Mouse (Mus musculus) lung, postnatal 25 days (tissue): ENCODE data around the gene Fkrp.

Source experiments
- DNase-seq: peaks from one replicate; pipeline ENCODE4 v3.0.0; 2022; ENCODE audit warnings: low spot score

The Fkrp gene

DNA sequence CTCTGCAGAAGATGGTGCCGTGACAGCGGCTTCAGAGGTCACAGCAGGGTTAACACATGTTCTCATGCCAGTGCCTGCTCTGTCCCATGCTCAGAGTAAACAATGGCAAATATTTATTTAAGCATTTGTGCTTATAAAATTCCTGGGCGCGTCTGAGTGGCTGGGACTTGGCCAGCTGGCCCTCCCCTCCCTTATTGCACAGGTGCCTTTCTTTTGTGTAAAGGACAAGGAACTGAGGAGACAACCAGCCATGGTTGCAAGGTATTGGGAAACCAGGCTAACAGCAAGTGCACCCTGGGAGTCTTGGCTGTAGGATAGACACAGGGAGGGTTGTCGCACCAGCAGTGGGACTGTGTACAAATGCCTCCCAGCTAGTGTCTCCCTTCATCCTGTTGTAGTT is 24.2 kb downstream of the Fkrp start:
- peak; percentile 85 for DNase-seq

DNA sequence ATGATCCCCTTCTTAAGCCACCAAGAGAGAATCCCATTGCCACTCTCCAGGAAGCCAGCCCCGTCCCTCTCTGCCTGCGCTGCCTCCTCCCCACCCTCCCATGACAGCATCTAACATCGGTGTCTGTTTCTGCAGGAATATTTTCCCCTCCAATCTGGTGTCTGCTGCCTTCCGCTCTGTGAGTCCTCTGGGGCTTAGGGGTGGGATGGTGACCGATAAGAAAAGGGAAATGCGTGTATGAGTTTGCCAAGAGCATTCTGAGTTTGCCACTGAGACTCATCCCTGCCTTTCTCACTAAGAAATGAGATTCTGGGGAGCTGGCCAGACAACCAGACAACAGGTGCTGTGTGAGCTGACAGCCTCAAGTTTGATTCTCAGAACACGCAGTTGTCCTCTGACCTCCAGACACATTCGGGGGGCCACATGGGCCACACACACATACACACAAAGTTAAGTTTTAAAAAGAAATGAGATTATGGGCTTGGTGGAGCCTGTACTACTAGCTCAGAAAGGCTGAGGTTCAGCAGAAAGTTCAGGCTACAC is 30.9 kb downstream of the Fkrp start:
- no peak for DNase-seq

DNA sequence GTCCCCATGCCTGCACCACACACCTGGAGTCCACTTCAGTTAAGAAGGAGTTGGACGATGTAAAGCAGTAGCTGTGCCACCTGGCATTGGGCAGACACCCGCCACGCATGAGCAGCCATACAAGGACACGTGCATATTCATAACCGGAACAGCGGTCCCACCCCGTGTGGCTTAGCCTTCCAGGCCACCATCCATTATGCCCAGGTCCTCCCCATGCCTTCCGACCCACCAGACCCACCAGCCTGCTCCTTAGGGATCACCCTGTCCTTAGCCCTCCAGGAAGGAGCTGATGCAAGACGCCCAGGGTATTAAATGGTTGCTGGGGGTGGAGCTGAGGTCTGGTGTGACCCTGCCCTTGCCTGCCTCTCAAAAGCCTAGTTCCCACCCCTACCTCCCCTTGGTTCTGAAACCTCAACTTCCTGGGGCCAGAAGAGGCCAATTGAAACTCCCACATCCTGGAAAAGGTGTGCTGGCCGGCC is 32.0 kb downstream of the Fkrp start:
- peak; percentile 76 for DNase-seq

DNA sequence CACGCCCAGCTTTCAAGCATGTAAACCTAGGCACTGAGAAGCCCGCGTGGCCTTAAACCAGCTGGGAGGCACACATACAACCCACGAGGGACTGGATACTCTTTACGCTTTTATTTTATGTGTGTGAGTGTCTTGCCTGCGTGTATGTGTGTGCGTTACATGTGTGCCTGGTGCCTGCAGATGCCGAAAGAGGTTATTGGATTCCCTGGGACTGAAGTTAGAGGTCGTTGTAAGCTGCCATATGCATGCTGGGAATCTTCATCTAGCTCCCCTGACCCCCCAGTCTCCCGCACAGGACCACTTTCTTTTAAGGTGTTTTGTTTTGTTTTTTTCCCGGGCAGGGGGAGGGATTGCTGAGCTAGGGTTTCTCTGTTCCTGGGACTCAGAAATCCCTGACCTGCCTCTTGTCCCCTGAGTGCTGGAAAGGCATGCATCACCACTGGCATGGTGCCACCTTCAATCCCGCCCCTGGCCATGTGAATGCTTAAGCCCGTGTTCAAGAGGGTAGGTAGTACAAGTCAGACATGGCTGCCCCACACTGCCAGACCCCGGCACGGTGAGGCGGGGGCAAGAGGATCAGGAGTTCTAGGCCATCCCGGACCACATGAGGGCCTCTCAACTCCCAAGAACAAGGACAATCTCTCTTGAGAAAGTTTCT is 32.6 kb downstream of the Fkrp start:
- DNase-seq, result peak; percentile 88

DNA sequence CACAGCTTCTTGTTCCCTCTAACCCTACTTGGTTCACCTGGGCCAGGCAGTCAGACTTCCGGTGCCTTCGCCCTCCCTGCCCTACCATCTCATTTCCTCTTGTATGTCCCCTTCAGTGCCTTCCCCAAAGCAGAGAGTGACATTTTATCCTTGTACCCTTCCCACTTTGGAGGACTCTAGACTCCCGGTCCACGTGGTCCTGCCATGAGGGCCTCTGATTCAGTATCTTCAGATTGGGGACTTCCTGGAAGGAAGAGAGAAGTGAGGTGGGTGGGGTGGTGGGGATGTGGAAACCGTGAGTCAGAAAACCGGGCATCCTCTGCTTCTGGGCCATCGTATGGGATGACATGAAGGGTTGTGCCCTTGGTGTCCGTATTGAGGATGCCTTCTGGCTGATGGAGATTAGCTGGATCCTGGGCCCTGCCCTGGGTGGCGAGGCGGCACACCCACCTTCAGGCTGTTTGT is 33.3 kb downstream of the Fkrp start:
- peak; percentile 53 for DNase-seq

DNA sequence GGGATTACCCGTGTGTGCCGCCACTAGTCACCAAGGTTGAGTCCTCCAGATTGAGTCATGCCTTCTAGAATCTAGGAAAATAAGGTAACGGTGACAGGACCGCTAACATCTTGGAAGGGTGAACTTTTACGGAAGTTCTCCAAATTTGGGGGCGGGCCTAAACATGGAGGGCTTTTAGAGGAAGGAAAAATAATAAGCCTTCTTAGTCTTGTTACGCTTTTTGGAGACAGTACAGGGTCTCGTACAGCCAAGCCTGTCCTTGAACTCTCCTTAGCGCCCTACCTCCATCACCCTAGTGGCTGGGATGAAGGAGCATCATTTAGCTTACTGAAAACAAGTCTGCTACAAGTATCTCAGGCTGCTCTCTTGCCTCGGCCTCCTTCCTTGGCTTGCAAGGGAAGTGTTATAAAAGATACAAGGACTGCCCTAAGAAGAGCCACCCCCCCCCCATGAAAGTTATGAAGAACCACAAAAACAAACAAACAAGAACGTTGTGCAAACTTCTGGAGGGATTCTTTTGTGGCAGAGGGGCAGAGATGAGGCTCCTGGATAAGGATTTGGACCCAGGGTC is 33.9 kb downstream of the Fkrp start:
- DNase-seq, result no peak

DNA sequence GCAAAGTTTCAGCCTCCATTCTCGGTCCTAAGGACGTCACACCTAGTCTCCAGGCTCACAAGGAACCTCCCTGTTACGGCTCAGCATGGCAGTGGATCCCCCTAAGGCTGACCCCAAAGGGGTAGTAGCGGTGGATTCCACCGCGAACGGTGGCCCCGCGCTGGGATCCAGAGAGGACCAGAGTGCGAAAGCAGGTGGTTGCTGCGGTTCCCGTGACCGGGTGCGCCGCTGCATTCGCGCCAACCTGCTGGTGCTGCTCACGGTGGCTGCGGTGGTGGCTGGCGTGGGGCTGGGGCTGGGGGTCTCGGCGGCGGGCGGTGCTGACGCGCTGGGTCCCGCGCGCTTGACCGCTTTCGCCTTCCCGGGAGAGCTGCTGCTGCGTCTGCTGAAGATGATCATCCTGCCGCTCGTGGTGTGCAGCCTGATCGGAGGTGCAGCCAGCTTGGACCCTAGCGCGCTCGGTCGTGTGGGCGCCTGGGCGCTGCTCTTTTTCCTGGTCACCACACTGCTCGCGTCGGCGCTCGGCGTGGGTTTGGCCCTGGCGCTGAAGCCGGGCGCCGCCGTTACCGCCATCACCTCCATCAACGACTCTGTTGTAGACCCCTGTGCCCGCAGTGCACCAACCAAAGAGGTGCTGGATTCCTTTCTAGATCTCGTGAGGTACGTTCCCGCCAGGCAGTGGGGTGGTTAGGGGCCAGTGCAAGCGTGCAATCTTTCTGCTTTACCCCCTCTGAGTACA is 34.5 kb downstream of the Fkrp start:
- no peak for DNase-seq

DNA sequence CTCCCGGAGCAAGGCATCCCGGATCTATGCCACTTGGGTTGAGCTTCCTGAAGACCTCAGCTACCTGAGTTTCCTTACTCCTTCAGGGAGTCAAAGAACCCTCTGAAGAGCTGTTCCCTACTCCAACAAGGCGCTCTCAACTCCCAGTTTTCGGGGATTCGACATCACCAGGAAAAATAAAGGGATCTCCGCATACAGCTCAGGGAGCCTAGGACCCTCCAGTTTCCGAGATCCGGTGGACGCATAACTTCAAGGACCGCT is 35.0 kb downstream of the Fkrp start:
- DNase-seq, result no peak

DNA sequence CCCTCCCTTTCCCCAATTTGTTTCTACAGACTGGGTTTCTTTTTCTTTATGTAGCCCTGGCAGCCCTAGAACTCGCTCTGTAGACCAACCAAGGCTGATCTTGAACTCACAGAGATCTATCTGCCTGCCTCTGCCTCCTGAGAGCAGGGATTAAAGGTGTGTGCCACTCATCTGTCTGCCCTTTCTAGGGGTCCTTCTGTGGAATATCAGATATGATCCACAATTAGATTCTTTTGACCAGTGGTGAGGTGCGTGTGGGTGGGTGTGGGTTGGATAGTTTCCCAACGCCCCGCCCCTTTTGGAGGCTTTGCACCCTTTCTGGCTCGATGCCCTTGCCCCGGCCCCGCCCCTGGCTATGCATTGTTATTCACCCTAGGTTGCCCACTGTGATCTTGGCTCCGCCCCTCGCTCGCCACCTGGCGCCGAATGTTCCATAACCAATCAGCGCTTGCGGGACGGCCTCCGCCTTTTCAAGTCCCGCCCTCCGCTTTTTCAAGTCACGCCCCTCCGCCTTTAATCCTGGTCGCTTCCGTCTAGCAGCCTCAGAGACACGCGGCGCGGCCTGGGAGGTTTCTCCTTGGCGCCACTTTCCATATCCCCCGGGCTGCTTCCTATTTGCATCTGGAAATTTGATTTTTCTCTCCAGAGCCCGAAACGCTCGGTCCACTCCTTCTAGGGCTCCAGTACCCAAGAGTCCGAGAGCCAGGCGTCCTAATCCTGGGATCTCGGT is 35.5 kb downstream of the Fkrp start, which contains the start of gene Slc1a5:
Gene Slc1a5, plus strand, starts transcription at position 516 of the 730 bp plus-strand sequence.
- peak; percentile 97 for DNase-seq

DNA sequence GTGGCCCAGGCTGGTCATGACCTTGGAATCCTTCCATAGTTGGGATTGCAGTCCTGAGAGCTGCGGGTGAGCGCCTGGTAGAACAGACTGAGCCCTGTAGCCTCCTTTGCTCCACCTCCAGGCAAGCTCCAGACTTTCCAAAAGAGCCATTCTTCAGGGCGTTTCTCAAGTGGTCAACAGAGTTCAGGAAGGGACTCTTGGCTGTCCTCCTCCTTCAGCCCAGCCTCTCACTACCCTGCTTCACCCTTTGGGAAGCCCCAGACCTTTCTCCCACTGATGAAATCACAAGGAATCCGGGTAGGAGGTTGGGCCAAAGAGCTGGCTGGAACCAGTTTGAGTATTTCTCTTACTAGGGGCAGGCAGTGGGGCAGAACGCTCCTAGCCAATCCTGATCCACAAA is 36.5 kb downstream of the Fkrp start:
- DNase-seq, result peak; percentile 90

DNA sequence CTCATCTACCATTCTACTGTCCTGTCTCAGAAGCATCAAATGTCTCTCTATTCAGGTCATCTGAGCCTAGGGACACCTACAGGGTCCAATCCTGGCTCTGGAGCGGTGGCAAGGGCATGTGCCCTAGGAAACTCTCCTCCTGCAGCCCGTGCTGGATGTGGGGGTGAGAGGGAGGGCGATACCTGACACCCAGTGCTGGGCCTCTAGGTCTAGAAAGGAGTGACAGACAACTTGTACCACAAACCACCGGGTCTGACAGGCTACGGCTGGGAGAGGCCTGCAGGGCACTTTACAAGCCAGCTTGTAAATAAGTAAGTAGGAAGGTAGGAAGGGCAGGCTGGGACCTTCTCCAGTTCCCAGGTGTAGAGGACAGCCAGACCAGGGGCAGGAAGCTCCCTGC is 40.6 kb downstream of the Fkrp start:
- DNase-seq, result no peak

DNA sequence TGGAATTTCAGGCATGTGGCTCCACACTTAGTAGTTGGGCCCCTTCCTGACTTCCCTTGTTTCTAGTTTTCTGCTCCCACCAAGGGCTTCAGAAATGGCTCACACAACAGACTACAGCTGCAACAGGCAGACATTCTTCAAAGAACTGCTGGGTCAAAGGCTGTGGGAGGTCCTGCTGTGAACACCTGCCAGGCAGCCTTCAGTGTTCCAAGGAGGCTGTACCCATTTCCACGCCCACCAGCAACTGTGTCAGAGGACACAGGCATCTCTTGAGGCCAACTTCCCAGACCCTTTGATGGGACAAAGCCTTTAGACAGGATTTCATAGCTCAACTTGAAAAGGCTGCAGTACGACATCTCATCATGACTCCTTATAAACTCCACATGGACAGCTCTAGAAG is 50.1 kb downstream of the Fkrp start:
- DNase-seq, result no peak

DNA sequence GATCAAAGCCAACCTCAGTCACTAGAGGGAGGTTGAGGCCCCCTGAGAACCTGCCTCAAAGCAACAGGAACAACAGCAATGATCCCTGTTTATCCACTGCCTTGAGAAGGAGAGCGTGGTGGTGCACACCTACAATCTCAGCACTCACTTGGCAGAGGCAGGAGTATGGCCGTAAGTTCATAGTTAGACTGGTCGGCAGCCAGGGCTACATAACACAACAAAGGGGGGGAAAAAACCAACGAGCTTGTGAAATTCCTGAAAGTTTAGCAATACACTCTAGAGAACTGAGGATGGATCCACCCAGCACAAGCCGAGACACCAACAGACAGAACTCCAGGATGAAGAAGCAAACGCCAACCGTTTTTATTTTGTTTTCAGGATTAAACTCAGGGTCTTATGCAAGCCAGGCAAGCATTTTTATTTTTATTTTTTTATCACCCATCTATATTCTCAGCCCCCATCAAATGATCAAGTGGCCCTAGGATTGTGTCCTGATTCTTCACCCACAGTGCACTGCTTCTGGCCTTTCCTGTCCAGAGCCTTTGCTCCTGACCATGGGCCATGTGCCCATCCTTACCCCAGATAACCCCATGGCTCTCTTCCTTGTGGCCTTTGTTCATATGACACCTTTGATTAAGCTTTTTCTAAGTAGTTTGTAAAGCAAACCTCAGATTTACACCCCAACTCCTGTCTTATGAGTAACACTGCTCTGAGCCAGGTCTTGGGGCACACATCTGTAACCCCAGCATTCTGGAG is 52.9 kb downstream of the Fkrp start:
- DNase-seq, result peak; percentile 55

DNA sequence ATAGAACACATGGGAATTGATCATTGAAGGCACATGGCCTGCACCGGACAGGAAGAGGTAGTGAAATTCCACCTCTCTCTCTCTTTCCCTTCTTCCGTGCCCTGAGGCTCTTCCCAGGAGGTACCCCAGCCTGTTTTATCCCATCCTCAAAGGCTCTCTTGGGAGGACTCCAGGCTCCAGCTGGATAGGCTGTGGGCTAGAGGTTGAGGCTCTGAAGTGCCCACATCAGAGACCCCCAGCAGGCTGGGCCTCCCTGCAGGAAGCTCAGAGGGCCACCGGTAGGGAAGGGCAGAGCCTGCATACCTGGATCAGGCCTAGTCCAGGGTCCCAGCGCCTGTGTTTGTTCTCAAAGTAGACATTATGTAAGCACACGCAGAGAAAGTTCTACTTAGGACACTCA is 54.9 kb downstream of the Fkrp start:
- peak; percentile 32 for DNase-seq

DNA sequence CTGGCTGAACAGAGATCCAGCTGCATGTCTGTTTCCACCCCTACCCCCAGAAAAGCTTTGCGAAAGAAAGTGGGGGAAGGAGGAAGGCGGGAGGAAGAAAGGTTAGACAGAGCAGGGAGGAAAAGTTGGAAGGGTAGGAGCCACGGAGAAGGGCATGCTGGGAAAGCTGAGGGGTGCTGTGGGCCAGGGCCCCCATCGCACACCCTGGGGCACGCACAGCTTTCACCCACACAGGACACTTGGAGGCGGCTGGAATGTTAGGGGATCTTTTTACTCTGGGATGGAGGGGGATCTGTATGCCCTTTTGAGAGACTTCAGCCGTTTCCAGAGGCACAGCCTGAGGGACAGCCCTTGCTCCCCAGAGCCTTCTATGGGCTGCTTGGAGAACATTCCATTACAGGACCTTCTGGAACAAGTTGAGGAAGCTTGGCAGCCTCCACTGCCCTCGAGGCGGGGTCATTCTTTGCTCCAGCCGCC is 55.5 kb downstream of the Fkrp start:
- DNase-seq, result peak; percentile 81

DNA sequence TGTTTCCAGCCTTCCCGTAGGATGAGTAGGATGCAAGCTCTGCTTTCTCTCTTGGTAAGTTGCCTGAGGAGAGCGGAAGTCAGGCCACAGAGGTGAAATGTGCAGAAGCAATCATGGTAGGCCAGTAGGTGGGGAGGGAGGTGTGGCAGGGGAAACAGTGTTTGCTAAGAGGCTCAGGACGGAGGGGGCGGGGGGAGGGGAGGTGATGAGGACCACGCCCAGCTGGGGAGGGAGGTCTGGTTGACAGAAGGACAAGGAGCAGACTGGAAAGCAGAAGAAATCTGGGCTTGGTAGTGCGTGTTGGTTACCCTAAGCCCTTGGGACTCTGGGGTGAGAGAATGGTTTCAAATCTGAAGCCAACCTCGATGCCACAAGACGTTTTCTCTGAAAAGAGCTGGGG is 56.2 kb downstream of the Fkrp start:
- DNase-seq, result peak; percentile 57
